Mouse (Mus musculus): ENCODE results near the gene Ttc7b.

- no peak for TF ChIP-seq POLR2A (IDR thresholded peaks at IDR 0.05; ENCODE audit: insufficient read length, low read depth)
- no peak for TF ChIP-seq E2F4 (IDR thresholded peaks at IDR 0.05; ENCODE audit: insufficient read depth)
- no peak for TF ChIP-seq USF1 (IDR thresholded peaks at IDR 0.05; ENCODE audit: low read depth)
- no peak for TF ChIP-seq CEBPB (IDR thresholded peaks at IDR 0.05; ENCODE audit: insufficient read depth, poor library complexity, severe bottlenecking)
- TF ChIP-seq POLR2AphosphoS2 (IDR thresholded peaks at IDR 0.05; ENCODE audit: insufficient read length, low read depth) = no peak
- no peak for TF ChIP-seq MYOD1 (IDR thresholded peaks at IDR 0.05; ENCODE audit: control insufficient read depth in 1 of 3, insufficient read length in 2 of 3, low read depth in 2 of 3)
- TF ChIP-seq MYOG (IDR thresholded peaks at IDR 0.05; ENCODE audit: control insufficient read depth in 1 of 3, insufficient read depth in 1 of 3, insufficient read length in 2 of 3, low read depth in 2 of 3) = no peak
Observed at GRCm38 (mm10) chr12:100305051-100305673, 215.5 kb downstream of the Ttc7b start.
